Mouse (Mus musculus) hindbrain, postnatal 0 days (tissue): ENCODE measurements around the gene Cgnl1. TPM values are rescaled to one million over a fixed set of nuclear protein-coding genes. Genes with fewer than 3 reads are reported as not detected.
A peak's percentile ranks its signal among the peaks of the same experiment; 100 is the strongest.

Experiments used
- ATAC-seq: fragments of 200-750 bp; cut with Nextera tagmentation; 2 replicates; pipeline ENCODE4 v1.8.0; 2017; ENCODE audit warnings: mild to moderate bottlenecking, moderate TSS enrichment, moderate library complexity
- DNase-seq: peaks from one replicate; pipeline ENCODE4 v3.0.0-alpha.2; 2015; ENCODE audit warnings: low spot score
- H3K27ac ChIP-seq: fragments of 300-500 bp; sonication (generic); 2 replicates; pipeline ENCODE4 v1.5.1; 2014; ENCODE audit warnings: mild to moderate bottlenecking
- H3K27me3 ChIP-seq: fragments of 300-500 bp; sonication (generic); 2 replicates; pipeline ENCODE4 v1.6.1; 2014; ENCODE audit warnings: low read length, mixed read lengths; ENCODE audit not compliant: insufficient read depth
- H3K36me3 ChIP-seq: fragments of 300-500 bp; sonication (generic); 2 replicates; pipeline ENCODE4 v1.6.1; 2014; ENCODE audit warnings: low read length, mixed read lengths; ENCODE audit not compliant: insufficient read depth
- H3K4me1 ChIP-seq: fragments of 300-500 bp; sonication (generic); 2 replicates; pipeline ENCODE4 v1.6.1; 2014; ENCODE audit warnings: antibody characterized with exemption, low read length, mixed read lengths; ENCODE audit not compliant: insufficient read depth
- H3K4me2 ChIP-seq: fragments of 300-500 bp; sonication (generic); 2 replicates; pipeline ENCODE4 v1.6.1; 2014; ENCODE audit warnings: low read depth, mild to moderate bottlenecking, low read length, moderate library complexity, mixed read lengths
- H3K4me3 ChIP-seq: fragments of 300-500 bp; sonication (generic); 2 replicates; pipeline ENCODE4 v1.5.1; 2014; ENCODE audit warnings: low read length
- H3K9ac ChIP-seq: fragments of 300-500 bp; sonication (generic); replicated peaks from 2 replicates; pipeline ENCODE4 v1.6.1; 2014; ENCODE audit warnings: mild to moderate bottlenecking, low read length, moderate library complexity, mixed read lengths
- H3K9me3 ChIP-seq: fragments of 300-500 bp; sonication (generic); 2 replicates; pipeline ENCODE4 v1.6.1; 2016; ENCODE audit warnings: low read length, mixed read lengths
- CTCF ChIP-seq: IDR thresholded peaks from 2 replicates; pipeline ENCODE4 v1.5.1; 2016; ENCODE audit warnings: antibody characterized with exemption, control low read depth, low read depth
- WGBS: fragments of 180-500 bp; shearing (Covaris S2); extraction: QIAGEN DNeasy Blood & Tissue Kit; methylation state at CpG from one replicate; pipeline ENCODE4 v1.1.7; 2014; 5-methylcytosine and 5-hydroxymethylcytosine counted together
- polyA plus RNA-seq: library from polyadenylated mRNA; unstranded; fragments of >200 nt; fragmentation: Nextera tagmentation; extraction: Ambion mirVana; gene quantifications from 2 replicates; pipeline ENCODE4 v1.2.1, GENCODE M21; 2015
- total RNA-seq: library from RNA; depleted of rRNA; stranded (reverse); fragments of >200 nt; gene quantifications from 2 replicates; pipeline ENCODE4 v1.2.3, GENCODE M21; 2014

Cgnl1 gene
- total and polyA plus RNA-seq, 2 experiments from 2014 or later: 7.2 to 7.6 TPM

- no peak for DNase-seq
- no peak for TF ChIP-seq CTCF
- Histone ChIP-seq H3K9me3 (no peaks in the 10 kb centered on the region), H3K4me1 (no peaks in the 10 kb centered on the region), H3K9ac (no peak overlapping the region), H3K4me2 (no peak overlapping the region), H3K27me3 (no peaks in the 10 kb centered on the region), H3K36me3 (no peaks in the 10 kb centered on the region), H3K27ac (no peak overlapping the region), H3K4me3 (no peak overlapping the region)
- WGBS: 75% methylated on average over 5 of the region's 5 CpGs
- ATAC-seq: no peak
These were observed 28.2 kb upstream of the Cgnl1 start for GRCm38 (mm10) chr9:71799598-71799997.

GRCm38 (mm10) chr9:71798176-71798575 lies 26.8 kb upstream of the Cgnl1 start:
- H3K4me3 ChIP-seq: no peak overlapping the region
- WGBS: 51% methylated on average over 5 of the region's 5 CpGs
- H3K9me3 ChIP-seq: no peaks in the 10 kb centered on the region
- no peaks in the 10 kb centered on the region for H3K36me3 ChIP-seq
- no peaks in the 10 kb centered on the region for H3K4me1 ChIP-seq
- DNase-seq (no peak), ATAC-seq (no peak)
- no peak overlapping the region for H3K27ac ChIP-seq
- H3K9ac ChIP-seq: no peak overlapping the region
- no peak for TF ChIP-seq CTCF
- no peak overlapping the region for H3K4me2 ChIP-seq
- H3K27me3 ChIP-seq: no peaks in the 10 kb centered on the region

GRCm38 (mm10) chr9:71777404-71777803 lies 6.0 kb upstream of the Cgnl1 start:
- peak; percentile 41 for TF ChIP-seq CTCF
- no peak for ATAC-seq
- 90% methylated on average over 3 of the region's 3 CpGs for WGBS

DNA sequence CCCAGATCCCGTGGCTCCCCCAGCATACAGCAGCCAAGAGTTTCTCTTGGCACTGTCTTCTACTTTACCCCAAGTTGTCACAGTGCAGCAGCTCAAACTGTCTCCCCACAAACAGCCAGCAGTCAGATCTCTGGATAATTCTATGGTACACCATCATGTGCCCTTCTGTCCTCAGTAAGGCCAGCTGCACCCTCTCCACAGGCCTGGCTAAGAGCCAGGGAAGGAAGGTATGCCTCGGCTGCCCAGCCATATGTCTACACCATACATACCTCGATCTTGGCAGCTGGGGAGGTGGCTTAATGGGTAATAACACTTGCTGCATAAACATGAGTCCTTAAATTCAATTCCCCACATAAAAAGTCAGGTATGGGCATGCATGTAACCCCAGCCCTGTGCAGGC lies 4.9 kb upstream of the Cgnl1 start:
- no peak overlapping the region for H3K4me3 ChIP-seq
- no peaks in the 10 kb centered on the region for H3K4me1 ChIP-seq
- H3K36me3 ChIP-seq: no peaks in the 10 kb centered on the region
- WGBS: 50% methylated on average over 3 of the region's 3 CpGs
- ATAC-seq (no peak; the same call in 1 of the 2 replicates), DNase-seq (peak; percentile 37)
- H3K9ac ChIP-seq: no peak overlapping the region
- H3K4me2 ChIP-seq: no peak overlapping the region
- H3K27ac ChIP-seq: no peak overlapping the region
- TF ChIP-seq CTCF: no peak
- H3K9me3 ChIP-seq: no peaks in the 10 kb centered on the region
- no peaks in the 10 kb centered on the region for H3K27me3 ChIP-seq

More at GRCm38 (mm10) chr9:71777404-71777803, 6.0 kb upstream of the Cgnl1 start:
- Histone ChIP-seq H3K36me3 (no peaks in the 10 kb centered on the region), H3K9ac (no peak overlapping the region), H3K27ac (no peak overlapping the region), H3K27me3 (no peaks in the 10 kb centered on the region), H3K4me1 (no peaks in the 10 kb centered on the region), H3K4me2 (no peak overlapping the region), H3K4me3 (no peak overlapping the region), H3K9me3 (no peaks in the 10 kb centered on the region)
- no peak for DNase-seq

GRCm38 (mm10) chr9:71773563-71773962 lies 2.2 kb upstream of the Cgnl1 start:
- no peak overlapping the region for H3K4me2 ChIP-seq
- 79% methylated on average over 8 of the region's 9 CpGs for WGBS
- H3K27ac ChIP-seq: no peak overlapping the region
- no peaks in the 10 kb centered on the region for H3K9me3 ChIP-seq
- 0 out of 2 replicates have a peak, but pooled peaks cover 3% of the 10 kb centered on the region for H3K4me1 ChIP-seq
- H3K4me3 ChIP-seq: no peak overlapping the region
- DNase-seq (no peak), ATAC-seq (no peak)
- peaks cover 4% of the 10 kb centered on the region; the same call in 1 of the 2 replicates for H3K27me3 ChIP-seq
- no peak overlapping the region for H3K9ac ChIP-seq
- TF ChIP-seq CTCF: no peak
- no peaks in the 10 kb centered on the region for H3K36me3 ChIP-seq

DNA sequence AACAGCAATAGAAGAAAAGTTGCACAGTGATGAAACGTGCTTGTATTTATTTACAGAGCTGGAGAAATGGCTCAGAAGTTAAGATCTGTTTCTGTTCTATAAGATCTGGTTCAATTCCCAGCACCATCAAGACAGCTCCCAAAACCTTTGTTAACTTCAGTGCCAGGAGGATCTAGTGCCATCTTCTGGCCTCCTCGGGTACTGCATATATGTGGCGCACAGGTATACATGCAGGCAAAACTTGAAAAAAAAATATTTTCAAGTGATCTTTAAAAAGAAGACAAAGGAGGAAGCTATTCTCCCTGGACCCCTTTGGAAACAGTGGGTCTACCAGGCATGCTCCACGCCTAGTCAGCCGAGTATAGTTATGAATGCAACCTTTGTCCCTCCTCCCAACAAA lies 936 bp upstream of the Cgnl1 start:
- ATAC-seq (no peak), DNase-seq (peak; percentile 35)
- peak; percentile 60 for TF ChIP-seq CTCF
- Histone ChIP-seq H3K4me1 (0 out of 2 replicates have a peak, but pooled peaks cover 3% of the 10 kb centered on the region), H3K27ac (no peak overlapping the region), H3K36me3 (no peaks in the 10 kb centered on the region), H3K4me2 (no peak overlapping the region), H3K9me3 (no peaks in the 10 kb centered on the region), H3K27me3 (peaks cover 4% of the 10 kb centered on the region; the same call in 1 of the 2 replicates), H3K9ac (no peak overlapping the region), H3K4me3 (no peak overlapping the region)
- 71% methylated on average over 5 of the region's 5 CpGs for WGBS

- H3K27ac ChIP-seq: no peak overlapping the region
- no peak for ATAC-seq
- H3K4me1 ChIP-seq: 0 out of 2 replicates have a peak, but pooled peaks cover 3% of the 10 kb centered on the region
- peak overlapping the region; percentile 83 for H3K4me2 ChIP-seq
- peak overlapping the region; percentile 58 for H3K4me3 ChIP-seq
- TF ChIP-seq CTCF: peak; percentile 47
- DNase-seq: no peak
- H3K9ac ChIP-seq: no peak overlapping the region
- H3K9me3 ChIP-seq: no peaks in the 10 kb centered on the region
- peaks cover 4% of the 10 kb centered on the region; the same call in 1 of the 2 replicates for H3K27me3 ChIP-seq
- no peaks in the 10 kb centered on the region for H3K36me3 ChIP-seq
- 1% methylated on average over 10 of the region's 10 CpGs for WGBS
These were observed 918 bp downstream of the Cgnl1 start for GRCm38 (mm10) chr9:71770484-71770883.
